Mouse (Mus musculus) forebrain, embryonic 15.5 days (tissue): ENCODE results near the gene Gm42906. TPM values are rescaled to one million over a fixed set of nuclear protein-coding genes. Genes with fewer than 3 reads are reported as not detected.

Experiments used
- ATAC-seq: fragments of 200-750 bp; cut with Nextera tagmentation; replicated peaks from 2 replicates; pipeline ENCODE4 v1.8.0; 2017; ENCODE audit warnings: mild to moderate bottlenecking, moderate TSS enrichment, moderate library complexity
- H3K27ac ChIP-seq: fragments of 300-500 bp; sonication (generic); replicated peaks from 2 replicates; pipeline ENCODE4 v1.5.1; 2015; ENCODE audit warnings: mild to moderate bottlenecking, inconsistent platforms
- H3K27me3 ChIP-seq: fragments of 300-500 bp; sonication (generic); 2 replicates; pipeline ENCODE4 v1.6.1; 2015; ENCODE audit warnings: inconsistent platforms
- H3K36me3 ChIP-seq: fragments of 300-500 bp; sonication (generic); 2 replicates; pipeline ENCODE4 v1.6.1; 2015; ENCODE audit warnings: mild to moderate bottlenecking, inconsistent platforms
- H3K4me1 ChIP-seq: fragments of 300-500 bp; sonication (generic); 2 replicates; pipeline ENCODE4 v1.6.1; 2015; ENCODE audit warnings: inconsistent platforms
- H3K4me2 ChIP-seq: fragments of 300-500 bp; sonication (generic); replicated peaks from 2 replicates; pipeline ENCODE4 v1.6.1; 2015; ENCODE audit warnings: mild to moderate bottlenecking, inconsistent platforms
- H3K4me3 ChIP-seq: fragments of 300-500 bp; sonication (generic); 2 replicates; pipeline ENCODE4 v1.5.1; 2015; ENCODE audit warnings: mild to moderate bottlenecking, inconsistent platforms
- H3K9ac ChIP-seq: fragments of 300-500 bp; sonication (generic); replicated peaks from 2 replicates; pipeline ENCODE4 v1.6.1; 2015; ENCODE audit warnings: mild to moderate bottlenecking, inconsistent platforms
- H3K9me3 ChIP-seq: fragments of 300-500 bp; sonication (generic); 2 replicates; pipeline ENCODE4 v1.6.1; 2016; ENCODE audit warnings: inconsistent platforms
- WGBS: fragments of 180-500 bp; shearing (Covaris S2); methylation state at CpG from one replicate; pipeline ENCODE4 v1.1.7; 2015; ENCODE audit warnings: mixed read lengths; 5-methylcytosine and 5-hydroxymethylcytosine counted together
- polyA plus RNA-seq: library from polyadenylated mRNA; unstranded; fragments of >200 nt; fragmentation: Nextera tagmentation; extraction: Ambion mirVana; gene quantifications from 2 replicates; pipeline ENCODE4 v1.2.1, GENCODE M21; 2015

Gene Gm42906
- polyA plus RNA-seq, 1 experiment from 2014 or later, result not detected

- no peak for ATAC-seq
- Histone ChIP-seq H3K4me3 (no peak overlapping the region), H3K27ac (no peak overlapping the region), H3K9me3 (no peaks in the 10 kb centered on the region), H3K4me1 (no peaks in the 10 kb centered on the region), H3K9ac (no peak overlapping the region), H3K36me3 (no peaks in the 10 kb centered on the region), H3K27me3 (no peaks in the 10 kb centered on the region), H3K4me2 (no peak overlapping the region)
- 69% methylated on average over 3 of the region's 3 CpGs for WGBS
These were observed 79.5 kb downstream of the Gm42906 start for GRCm38 (mm10) chr5:151348418-151348817.

- H3K27me3 ChIP-seq, result no peaks in the 10 kb centered on the region
- H3K36me3 ChIP-seq, result no peaks in the 10 kb centered on the region
- H3K4me3 ChIP-seq, result no peak overlapping the region
- H3K4me1 ChIP-seq, result no peaks in the 10 kb centered on the region
- 93% methylated on average over 8 of the region's 8 CpGs for WGBS
- H3K4me2 ChIP-seq, result no peak overlapping the region
- H3K27ac ChIP-seq, result no peak overlapping the region
- no peak for ATAC-seq
- no peak overlapping the region for H3K9ac ChIP-seq
- no peaks in the 10 kb centered on the region for H3K9me3 ChIP-seq
These were observed 81.3 kb downstream of the Gm42906 start for GRCm38 (mm10) chr5:151346626-151347025.

GRCm38 (mm10) chr5:151344737-151345136 is 83.2 kb downstream of the Gm42906 start:
- no peaks in the 10 kb centered on the region for H3K4me1 ChIP-seq
- no peaks in the 10 kb centered on the region for H3K27me3 ChIP-seq
- H3K36me3 ChIP-seq, result no peaks in the 10 kb centered on the region
- 81% methylated on average over 4 of the region's 4 CpGs for WGBS
- no peak overlapping the region for H3K4me3 ChIP-seq
- no peak for ATAC-seq
- H3K9ac ChIP-seq, result no peak overlapping the region
- no peaks in the 10 kb centered on the region for H3K9me3 ChIP-seq
- H3K4me2 ChIP-seq, result no peak overlapping the region
- H3K27ac ChIP-seq, result no peak overlapping the region

GRCm38 (mm10) chr5:151333686-151334085 is 94.3 kb downstream of the Gm42906 start:
- Histone ChIP-seq H3K27me3 (no peaks in the 10 kb centered on the region), H3K4me2 (no peak overlapping the region), H3K27ac (no peak overlapping the region), H3K4me1 (no peaks in the 10 kb centered on the region), H3K36me3 (no peaks in the 10 kb centered on the region), H3K4me3 (no peak overlapping the region), H3K9ac (no peak overlapping the region), H3K9me3 (no peaks in the 10 kb centered on the region)
- ATAC-seq, result no peak

- H3K27me3 ChIP-seq, result no peaks in the 10 kb centered on the region
- H3K9me3 ChIP-seq, result no peaks in the 10 kb centered on the region
- H3K4me2 ChIP-seq, result no peak overlapping the region
- no peak overlapping the region for H3K27ac ChIP-seq
- no peaks in the 10 kb centered on the region for H3K4me1 ChIP-seq
- H3K36me3 ChIP-seq, result no peaks in the 10 kb centered on the region
- ATAC-seq, result no peak
- no peak overlapping the region for H3K9ac ChIP-seq
- H3K4me3 ChIP-seq, result no peak overlapping the region
These were observed 94.8 kb downstream of the Gm42906 start for GRCm38 (mm10) chr5:151333191-151333594.

- H3K27ac ChIP-seq, result no peak overlapping the region
- no peaks in the 10 kb centered on the region for H3K4me1 ChIP-seq
- H3K9me3 ChIP-seq, result no peaks in the 10 kb centered on the region
- no peak overlapping the region for H3K4me3 ChIP-seq
- no peak overlapping the region for H3K4me2 ChIP-seq
- 80% methylated on average over 10 of the region's 10 CpGs for whole genome bisulfite sequencing
- no peak for ATAC-seq
- no peaks in the 10 kb centered on the region for H3K36me3 ChIP-seq
- H3K27me3 ChIP-seq, result no peaks in the 10 kb centered on the region
- H3K9ac ChIP-seq, result no peak overlapping the region
These were observed 112.0 kb downstream of the Gm42906 start for GRCm38 (mm10) chr5:151315804-151316597.

- ATAC-seq, result no peak
- Histone ChIP-seq H3K9me3 (no peaks in the 10 kb centered on the region), H3K4me3 (no peak overlapping the region), H3K36me3 (no peaks in the 10 kb centered on the region), H3K4me2 (no peak overlapping the region), H3K27ac (no peak overlapping the region), H3K27me3 (no peaks in the 10 kb centered on the region), H3K9ac (no peak overlapping the region), H3K4me1 (no peaks in the 10 kb centered on the region)
- WGBS, result 83% methylated on average over 2 of the region's 2 CpGs
These were observed 127.7 kb downstream of the Gm42906 start for GRCm38 (mm10) chr5:151300286-151300685.

GRCm38 (mm10) chr5:151299576-151299975 is 128.4 kb downstream of the Gm42906 start:
- Histone ChIP-seq H3K9ac (no peak overlapping the region), H3K27me3 (no peaks in the 10 kb centered on the region), H3K4me2 (no peak overlapping the region), H3K4me1 (no peaks in the 10 kb centered on the region), H3K9me3 (no peaks in the 10 kb centered on the region), H3K36me3 (no peaks in the 10 kb centered on the region), H3K4me3 (no peak overlapping the region), H3K27ac (no peak overlapping the region)
- 88% methylated on average over 7 of the region's 7 CpGs for WGBS
- no peak for ATAC-seq

GRCm38 (mm10) chr5:151298371-151298770 is 129.6 kb downstream of the Gm42906 start:
- Histone ChIP-seq H3K9ac (no peak overlapping the region), H3K9me3 (no peaks in the 10 kb centered on the region), H3K36me3 (no peaks in the 10 kb centered on the region), H3K27ac (no peak overlapping the region), H3K27me3 (no peaks in the 10 kb centered on the region), H3K4me2 (no peak overlapping the region), H3K4me3 (no peak overlapping the region), H3K4me1 (no peaks in the 10 kb centered on the region)
- 82% methylated on average over 4 of the region's 4 CpGs for WGBS
- ATAC-seq, result no peak

GRCm38 (mm10) chr5:151296244-151296643 is 131.7 kb downstream of the Gm42906 start:
- no peaks in the 10 kb centered on the region for H3K9me3 ChIP-seq
- H3K27ac ChIP-seq, result no peak overlapping the region
- WGBS, result 75% methylated on average over 4 of the region's 4 CpGs
- no peak overlapping the region for H3K4me3 ChIP-seq
- H3K9ac ChIP-seq, result no peak overlapping the region
- no peaks in the 10 kb centered on the region for H3K27me3 ChIP-seq
- H3K4me2 ChIP-seq, result no peak overlapping the region
- H3K4me1 ChIP-seq, result no peaks in the 10 kb centered on the region
- ATAC-seq, result no peak
- no peaks in the 10 kb centered on the region for H3K36me3 ChIP-seq

- Histone ChIP-seq H3K4me2 (no peak overlapping the region), H3K4me1 (no peaks in the 10 kb centered on the region), H3K9me3 (no peaks in the 10 kb centered on the region), H3K27me3 (no peaks in the 10 kb centered on the region), H3K4me3 (no peak overlapping the region), H3K27ac (no peak overlapping the region), H3K9ac (no peak overlapping the region), H3K36me3 (no peaks in the 10 kb centered on the region)
- 91% methylated on average over 4 of the region's 4 CpGs for WGBS
- no peak for ATAC-seq
These were observed 134.4 kb downstream of the Gm42906 start for GRCm38 (mm10) chr5:151293591-151293990.

- no peaks in the 10 kb centered on the region for H3K9me3 ChIP-seq
- H3K36me3 ChIP-seq, result no peaks in the 10 kb centered on the region
- H3K4me2 ChIP-seq, result no peak overlapping the region
- H3K27me3 ChIP-seq, result no peaks in the 10 kb centered on the region
- 11% methylated on average over 1 of the region's 1 CpGs for WGBS
- ATAC-seq, result no peak
- H3K4me1 ChIP-seq, result no peaks in the 10 kb centered on the region
- H3K27ac ChIP-seq, result no peak overlapping the region
- H3K9ac ChIP-seq, result no peak overlapping the region
- no peak overlapping the region for H3K4me3 ChIP-seq
These were observed 135.7 kb downstream of the Gm42906 start for GRCm38 (mm10) chr5:151292310-151292709.

- no peaks in the 10 kb centered on the region for H3K4me1 ChIP-seq
- H3K36me3 ChIP-seq, result no peaks in the 10 kb centered on the region
- no peak overlapping the region for H3K9ac ChIP-seq
- H3K27me3 ChIP-seq, result no peaks in the 10 kb centered on the region
- H3K4me3 ChIP-seq, result no peak overlapping the region
- WGBS, result 81% methylated on average over 1 of the region's 1 CpGs
- no peak for ATAC-seq
- no peak overlapping the region for H3K4me2 ChIP-seq
- H3K27ac ChIP-seq, result no peak overlapping the region
- no peaks in the 10 kb centered on the region for H3K9me3 ChIP-seq
These were observed 141.6 kb downstream of the Gm42906 start for GRCm38 (mm10) chr5:151286331-151286730.
